Mouse (Mus musculus) ovary, adult 10 weeks (tissue): ENCODE data around the gene Unc80. TPM values are rescaled to one million over a fixed set of nuclear protein-coding genes. Genes with fewer than 3 reads are reported as not detected.

Experiments used
- polyA plus RNA-seq: library from polyadenylated mRNA; stranded (reverse); fragments of 350-450 nt; fragmentation: Illumina TruSeq; extraction: RNeasy Lipid Tissue Mini Kit (QIAGEN cat#74804); gene quantifications from one replicate; pipeline ENCODE4 v1.2.3, GENCODE M21; 2014

Gene Unc80
- polyA plus RNA-seq: 0.37 TPM

GRCm38 (mm10) chr1:66467821-66468703 is at the start of gene Unc80:
Gene Unc80 (plus strand): TSS chr1:66468367.

GRCm38 (mm10) chr1:66700693-66701575 is 232.8 kb downstream of the Unc80 start, which contains the start of gene Rpe:
Gene Rpe (plus strand): TSS chr1:66700831.

Other genes starting within 250 kb of the Unc80 start
- 151 TPM for gene Rpe, start 232.5 kb downstream of the Unc80 start, polyA plus RNA-seq